Mouse (Mus musculus): ENCODE measurements around the gene Mark3.

Gene Mark3

DNA sequence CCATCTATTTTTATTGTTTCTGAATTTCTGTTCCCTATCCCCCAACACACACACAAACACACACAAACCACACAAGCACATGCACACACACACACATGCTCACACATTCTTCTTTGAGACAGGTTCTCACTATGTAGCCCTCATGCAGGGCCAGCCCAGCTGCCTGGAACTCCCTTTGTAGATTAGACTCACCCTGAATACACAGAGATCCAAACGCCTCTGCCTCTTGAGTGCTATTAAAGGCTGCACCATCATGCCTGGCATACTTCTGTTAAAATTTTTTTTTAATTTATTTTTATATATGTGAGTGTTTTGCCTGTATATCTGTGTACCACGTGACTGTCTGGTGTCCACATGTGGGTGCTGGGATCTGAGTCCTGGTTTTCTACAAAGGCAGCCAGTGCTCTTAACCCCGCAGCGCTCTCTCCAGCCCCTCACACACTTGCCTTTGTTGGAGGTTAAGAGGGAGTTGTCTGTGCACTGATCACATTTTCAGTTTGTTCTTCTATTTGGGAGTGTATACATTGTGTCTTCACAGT is 12.0 kb upstream of the Mark3 start:
- DNase-seq, result no peak

DNA sequence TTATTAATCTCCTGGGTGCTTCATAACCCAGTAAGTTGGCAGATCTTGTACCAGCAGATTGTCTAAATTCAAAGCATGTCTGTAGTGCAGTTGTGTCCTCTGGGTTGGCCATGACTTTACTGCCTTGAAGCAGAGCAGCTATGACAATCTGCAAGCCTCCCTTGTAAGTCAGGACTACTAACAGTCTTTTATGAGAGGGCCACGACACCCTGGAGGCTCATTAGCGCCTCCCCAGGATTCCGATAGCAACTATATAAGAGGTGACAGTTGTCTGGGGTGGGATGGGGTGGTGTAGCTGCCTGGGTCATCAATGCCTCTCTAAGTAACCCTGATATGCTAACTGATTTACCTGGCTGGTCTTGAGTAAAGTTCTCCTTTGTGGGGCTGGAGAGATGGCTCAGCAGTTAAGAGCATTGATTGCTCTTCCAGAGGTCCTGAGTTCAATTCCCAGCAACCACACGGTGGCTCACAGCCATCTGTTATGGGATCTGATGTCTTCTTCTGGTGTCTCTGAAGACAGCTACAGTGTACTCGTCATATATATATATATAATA is 11.2 kb upstream of the Mark3 start:
- no peak for DNase-seq

DNA sequence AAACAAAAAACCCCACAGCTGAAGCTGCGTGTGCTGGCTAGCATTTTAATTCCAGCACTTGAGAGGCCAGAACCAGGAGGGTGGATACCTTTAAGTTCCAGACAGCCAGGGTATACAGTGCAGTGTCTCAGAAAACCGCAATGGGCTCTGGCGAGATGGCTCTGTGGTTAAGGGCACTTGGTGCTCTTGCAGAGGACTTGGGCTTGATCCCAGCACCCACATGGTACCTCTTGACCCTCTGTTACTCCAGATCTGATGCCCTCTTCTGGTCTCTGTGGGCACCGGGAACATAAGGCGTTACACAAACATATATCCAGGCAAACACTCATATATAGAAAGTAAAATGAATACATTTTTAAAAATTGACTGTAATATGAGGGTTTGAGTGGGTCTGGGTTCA is 9.0 kb upstream of the Mark3 start:
- no peak for DNase-seq

DNA sequence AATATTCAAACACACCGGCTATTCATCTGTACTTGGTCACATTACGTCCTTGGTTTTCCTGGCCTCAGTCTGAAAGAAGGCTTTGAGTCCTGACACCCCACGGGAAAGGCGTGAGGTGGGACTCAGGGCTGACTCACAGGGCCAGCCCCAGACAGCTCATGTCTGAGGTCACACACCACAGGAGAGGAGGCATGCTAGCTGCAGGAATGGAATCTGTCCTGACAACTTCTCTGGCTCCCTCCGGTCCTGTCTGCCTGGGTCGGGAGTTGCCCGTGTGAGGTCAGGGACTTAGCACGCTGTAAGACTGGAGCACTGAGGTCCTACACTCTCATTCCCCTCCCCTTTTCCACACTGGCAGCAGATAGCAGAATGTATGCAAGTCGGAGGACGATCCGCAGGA is 5.5 kb upstream of the Mark3 start:
- DNase-seq, result no peak

DNA sequence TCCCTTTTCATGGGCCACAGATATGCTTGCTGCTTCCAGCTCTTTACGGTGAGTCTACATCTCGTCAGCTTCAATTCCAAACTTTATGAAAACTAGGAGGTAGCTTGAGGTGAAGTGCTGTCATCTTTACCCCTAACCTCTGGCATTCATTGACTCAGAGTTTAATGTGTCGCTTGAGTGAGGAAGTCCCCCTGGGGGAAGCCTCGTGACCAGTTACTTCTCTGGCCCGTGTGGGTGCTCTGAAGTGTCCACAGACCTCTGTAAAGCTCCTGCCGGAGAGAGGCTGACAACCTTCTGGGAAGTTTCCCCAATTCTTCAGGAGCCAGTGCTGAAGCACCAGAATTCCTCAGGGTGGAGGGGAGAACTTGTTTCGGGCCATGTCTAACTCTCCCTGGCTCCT is 1.9 kb upstream of the Mark3 start:
- DNase-seq, result no peak

DNA sequence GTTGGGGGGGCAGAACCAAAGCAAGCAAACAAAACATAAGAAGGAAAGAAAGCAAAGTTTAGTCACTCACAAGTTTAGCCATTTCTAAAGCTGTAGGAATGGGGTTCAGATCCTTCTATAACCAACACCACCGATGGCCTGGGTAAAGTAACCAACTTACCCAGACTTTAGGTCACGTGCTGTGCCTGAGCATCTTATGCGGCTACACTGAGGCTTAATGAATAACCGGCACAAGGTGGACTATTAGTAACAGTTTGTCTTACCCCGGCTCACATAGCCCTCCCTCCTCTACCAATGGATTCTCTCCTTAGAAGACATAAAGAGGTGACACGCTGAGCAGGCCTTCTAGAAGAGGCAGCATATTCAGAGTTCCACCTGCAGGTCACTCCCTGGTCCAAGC is 1.0 kb upstream of the Mark3 start:
- no peak for DNase-seq

DNA sequence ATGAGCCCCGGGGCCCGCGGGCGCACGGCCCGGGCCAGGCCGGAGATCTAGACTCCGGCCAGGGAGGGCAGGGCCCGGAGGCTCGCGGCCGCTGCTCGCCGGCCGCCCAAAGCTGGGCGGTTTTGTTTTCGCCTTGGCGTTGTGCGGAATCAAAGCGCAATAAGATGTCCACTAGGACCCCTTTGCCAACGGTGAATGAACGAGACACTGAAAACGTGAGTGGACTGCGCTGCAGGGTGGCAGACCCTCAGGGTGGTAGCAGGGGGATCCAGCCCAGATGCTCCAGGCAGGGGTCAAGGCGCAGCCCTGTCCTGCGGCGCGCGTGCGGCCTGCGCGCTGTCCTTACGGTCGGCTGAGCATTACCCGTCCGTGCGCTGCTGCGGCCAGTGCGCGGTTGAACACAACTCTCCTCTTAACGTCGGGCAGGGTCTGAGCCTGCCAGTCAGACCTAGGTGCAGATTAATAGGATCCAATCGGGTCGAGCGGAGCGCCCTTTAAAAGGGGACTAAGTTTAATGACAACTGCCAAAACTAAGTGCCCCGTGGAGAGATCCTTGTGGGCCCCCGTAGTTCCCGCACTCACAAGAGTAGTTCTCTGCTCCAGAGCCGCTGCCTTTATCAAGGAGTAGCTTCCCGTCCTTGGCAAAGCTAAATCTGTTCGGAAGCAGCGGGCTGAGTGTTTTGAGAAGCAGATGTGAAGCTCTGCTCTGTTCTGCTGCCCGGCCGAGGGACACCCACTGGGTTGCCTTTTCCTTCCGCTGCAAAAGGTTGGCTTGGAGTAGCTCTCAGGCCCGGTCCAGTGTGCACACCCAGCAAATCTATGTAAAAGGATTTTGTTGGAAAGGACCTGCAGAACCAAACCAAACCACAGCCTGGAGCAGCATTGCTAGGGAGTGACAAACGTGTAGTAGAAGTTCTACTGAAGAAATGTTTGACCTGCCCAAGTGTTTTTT is 840 bp downstream of the Mark3 start:
- peak; percentile 72 for DNase-seq

DNA sequence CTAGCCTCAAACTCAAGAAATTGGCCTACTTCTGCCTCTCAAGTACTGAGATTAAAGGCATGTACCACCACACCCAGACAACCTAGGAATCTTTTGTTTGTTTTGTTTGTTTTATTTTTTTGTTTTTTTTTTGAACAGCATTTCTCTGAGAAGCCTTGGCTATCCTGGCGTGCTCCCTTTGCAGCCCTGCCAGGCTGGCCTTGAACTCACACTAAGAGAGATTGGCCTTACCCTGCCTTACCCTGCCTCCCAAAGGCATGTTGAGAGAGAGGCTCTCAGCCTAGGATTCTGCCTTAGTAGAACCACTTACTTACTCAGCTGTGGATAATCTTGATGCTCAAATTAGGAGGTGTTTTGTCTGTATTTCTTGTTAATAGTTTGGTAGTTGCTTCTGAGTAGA is 8.7 kb downstream of the Mark3 start:
- DNase-seq, result no peak

DNA sequence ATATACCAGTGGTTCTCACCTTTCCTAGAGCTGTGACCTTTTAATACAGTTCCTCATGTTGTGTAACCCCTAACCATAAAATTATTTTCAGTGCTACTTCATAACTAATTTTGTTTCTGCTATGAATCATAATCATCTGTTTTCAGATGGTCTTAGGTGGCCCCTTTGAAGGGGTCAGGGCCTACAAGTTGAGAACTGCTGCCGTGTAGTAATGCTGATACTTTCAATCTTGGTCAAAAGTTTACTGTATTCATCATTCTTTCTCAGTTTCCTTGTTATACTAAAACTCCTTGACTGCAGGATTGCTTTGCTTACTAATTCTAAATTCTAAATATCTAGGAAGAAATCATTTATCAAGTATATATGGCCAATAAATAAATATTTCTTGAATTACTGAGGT is 10.1 kb downstream of the Mark3 start:
- DNase-seq, result no peak

DNA sequence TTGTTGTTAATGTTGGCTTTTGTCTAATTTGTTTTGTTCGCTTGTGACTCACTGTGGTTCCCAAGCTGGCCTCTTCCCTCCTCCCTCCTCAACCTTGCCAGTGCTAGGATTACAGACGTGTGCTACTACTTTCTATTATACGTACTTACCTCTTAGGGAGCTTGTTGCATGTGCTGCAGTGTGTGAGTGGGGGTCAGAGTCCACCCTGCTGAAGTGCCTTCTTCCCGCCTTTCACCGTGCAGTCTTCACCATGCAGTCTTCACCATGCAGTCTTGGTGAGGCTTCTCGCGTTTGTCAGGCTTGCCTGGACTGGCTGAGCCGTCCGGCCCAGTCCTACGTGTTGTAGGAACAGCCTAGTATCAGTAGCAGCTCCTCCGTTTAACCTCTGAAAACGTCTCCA is 12.9 kb downstream of the Mark3 start:
- DNase-seq, result no peak

DNA sequence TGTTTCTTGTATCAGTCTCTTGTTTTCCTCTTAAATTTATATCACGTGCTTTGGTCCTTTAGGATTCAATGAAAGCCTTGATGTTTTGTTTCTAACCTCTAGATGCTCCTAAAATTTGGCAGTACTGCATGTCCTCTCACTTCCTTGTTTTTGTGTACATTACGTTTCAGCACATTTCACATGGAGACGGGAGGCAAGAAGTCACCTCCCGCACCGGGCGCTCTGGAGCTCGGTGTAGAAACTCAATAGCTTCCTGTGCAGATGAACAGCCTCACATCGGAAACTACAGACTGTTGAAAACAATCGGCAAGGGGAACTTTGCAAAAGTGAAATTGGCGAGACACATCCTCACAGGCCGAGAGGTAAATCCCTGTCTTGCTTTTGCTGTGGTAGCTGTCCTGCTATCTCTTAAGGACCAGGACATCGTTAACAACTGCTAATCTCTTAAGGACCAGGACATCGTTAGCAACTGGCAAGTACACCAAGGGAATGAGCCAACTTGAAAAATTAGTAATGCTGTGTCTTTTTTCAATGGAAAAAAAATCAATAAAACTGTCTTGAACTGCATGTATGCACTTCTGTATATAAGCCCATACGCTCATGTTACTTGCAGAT is 18.2 kb downstream of the Mark3 start:
- no peak for DNase-seq

DNA sequence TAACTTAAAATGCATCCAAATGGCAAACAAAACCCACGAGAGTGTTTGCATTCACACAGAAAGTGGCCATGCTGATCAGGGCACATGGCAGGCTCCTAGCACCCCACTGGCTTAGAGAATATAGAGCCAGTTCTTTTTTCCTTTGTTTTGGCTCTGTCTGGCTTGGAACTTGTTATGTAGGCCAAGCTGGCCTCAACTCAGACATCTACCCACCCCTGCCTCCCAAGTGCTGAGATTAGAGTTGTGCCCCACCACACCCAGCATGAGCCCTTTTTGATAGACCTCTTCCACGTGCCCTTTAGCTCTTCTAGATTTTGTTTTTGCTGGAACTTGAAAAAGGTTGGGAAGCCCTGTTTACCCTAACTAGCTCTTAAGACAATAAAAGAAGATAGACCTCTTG is 19.5 kb downstream of the Mark3 start:
- DNase-seq, result no peak

DNA sequence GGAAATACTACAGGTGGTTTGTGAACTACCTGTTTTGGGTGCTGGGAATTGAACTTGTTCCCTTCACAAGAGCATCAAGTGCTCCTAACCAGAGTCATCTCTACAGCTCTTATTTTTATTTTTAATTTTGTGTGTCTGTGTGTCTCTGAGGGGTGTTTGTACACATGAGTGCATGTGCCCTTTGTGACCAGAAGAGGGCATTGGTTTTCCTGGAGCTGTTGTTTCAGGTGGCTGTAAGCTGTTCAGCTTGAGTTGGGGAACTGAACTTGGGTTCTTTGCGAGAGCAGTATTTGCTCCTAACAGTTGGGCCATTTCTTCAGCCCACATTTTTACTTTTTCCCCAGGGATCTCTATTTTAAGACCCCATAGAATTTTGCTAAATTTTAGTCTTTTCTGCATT is 23.0 kb downstream of the Mark3 start:
- DNase-seq, result no peak

DNA sequence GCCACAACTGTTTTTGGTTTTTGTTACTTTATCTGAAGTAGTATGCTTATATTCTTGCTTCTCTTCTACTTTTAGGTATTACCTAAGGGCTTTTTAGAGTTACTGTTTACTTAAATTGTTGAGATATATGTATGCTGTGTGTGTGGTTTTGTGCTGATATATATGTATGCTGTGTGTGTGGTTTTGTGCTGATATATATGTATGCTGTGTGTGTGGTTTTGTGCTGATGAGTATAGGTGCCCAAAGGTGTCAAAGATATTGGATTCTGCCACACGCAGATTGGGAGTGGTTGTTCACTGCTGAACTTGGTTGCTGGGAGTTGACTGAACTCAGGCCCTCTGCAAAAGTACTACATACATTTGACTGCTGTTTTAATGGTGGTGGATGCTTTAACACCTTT is 24.6 kb downstream of the Mark3 start:
- no peak for DNase-seq

DNA sequence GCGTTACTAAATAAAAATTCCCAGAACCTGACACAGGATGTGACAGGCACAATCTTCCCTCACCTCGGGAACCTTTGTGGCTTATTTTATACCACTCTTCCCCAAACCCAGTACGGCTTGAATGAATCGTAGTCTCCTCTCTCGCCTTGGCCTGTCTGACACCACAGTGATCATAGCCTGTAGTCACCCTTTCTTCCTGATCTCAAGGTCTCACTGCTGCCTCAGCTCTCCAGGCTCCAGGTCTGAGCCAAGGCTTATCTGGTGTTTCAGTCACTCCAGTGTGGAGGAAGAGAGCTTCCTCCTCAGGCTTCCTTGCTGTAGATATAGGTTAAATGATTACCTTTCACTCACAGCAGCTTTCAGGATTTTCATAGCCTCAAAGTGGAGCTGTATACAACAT is 25.3 kb downstream of the Mark3 start:
- DNase-seq, result no peak

DNA sequence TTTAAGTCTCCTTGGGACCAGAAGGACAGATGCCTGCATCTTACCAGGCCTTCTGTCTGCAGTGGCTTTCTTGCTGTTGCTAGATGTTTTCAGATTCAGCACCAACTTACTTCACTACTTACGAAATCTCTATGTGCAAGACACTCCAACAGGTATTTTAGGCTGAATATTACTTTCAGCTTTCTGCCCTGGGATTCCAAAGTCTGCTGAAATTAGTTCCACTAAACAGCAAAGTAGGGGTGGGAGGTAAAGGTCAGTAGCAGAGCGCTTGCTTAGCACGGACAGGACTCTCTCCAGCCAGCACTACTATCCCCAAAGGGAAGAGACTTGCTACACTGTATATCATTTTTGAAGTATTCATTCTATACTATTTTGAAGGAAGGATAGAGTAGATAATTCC is 29.5 kb downstream of the Mark3 start:
- DNase-seq, result no peak

DNA sequence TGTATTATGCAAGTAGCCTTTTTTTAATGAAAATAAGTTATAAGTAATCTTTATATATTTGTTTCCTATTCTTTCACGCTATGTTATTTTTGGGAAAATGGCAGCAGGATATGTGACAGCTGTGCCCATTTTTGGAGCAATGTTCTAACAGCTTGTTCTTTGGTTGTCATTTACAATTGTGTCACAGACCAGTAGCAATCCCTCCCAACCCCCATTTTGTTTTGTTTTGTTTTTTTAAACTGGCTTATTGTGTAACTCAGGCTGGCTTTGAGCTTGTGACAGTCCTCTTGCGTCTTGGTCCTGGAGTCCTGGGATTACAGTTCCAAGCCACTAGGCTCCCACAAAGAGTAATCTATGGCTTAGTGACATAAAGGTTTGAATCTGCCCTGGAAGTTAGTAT is 31.3 kb downstream of the Mark3 start:
- no peak for DNase-seq

DNA sequence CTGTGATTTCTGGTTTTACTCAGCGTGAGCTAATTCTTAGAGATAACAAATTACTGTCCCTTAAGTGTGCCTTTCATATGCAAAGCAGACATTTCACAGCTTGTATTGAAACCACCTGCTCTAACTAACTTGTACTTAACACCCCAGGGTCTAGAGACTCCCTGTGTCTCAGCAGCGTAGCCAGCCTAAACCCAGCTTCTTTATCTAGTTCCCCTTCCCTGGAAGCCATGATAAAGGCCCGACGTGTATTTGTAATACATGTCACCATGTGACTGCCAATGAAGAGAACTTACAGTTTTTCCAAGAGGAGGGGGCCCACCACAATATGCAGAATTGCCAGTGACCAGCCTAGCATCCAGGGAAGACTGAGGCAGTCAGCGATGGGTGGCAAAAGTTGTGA is 33.7 kb downstream of the Mark3 start:
- no peak for DNase-seq

DNA sequence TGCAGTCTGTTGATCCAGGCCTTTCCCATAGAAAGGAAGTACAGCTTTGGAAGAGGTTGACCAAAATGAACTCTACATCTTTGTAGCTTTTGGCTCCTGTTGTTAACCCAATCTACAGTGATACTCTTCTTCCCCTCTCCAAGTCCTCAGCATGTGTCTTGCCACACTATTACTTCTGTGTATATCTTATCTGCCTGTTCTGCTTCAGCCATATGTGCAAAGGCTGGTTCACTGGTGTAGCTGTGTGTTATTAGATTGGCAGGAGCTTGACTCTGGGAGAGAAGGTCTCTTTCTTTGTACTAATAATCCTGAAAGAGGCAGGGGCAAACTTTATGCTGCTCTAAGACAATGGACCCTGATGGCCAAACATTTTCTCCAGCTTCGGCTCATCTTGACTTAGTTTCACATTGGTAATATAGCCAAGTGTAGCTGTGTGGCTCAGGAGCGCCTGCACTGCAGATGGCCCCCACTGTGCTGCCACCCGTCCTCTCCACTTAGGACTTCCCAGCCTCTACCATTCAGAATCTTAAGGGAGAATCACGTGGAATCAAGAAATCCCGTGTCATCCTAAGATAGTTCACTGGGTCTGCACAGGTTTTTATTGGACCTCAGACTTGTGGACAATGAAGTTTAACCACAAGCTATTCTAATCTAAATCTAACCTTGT is 40.3 kb downstream of the Mark3 start:
- no peak for DNase-seq

DNA sequence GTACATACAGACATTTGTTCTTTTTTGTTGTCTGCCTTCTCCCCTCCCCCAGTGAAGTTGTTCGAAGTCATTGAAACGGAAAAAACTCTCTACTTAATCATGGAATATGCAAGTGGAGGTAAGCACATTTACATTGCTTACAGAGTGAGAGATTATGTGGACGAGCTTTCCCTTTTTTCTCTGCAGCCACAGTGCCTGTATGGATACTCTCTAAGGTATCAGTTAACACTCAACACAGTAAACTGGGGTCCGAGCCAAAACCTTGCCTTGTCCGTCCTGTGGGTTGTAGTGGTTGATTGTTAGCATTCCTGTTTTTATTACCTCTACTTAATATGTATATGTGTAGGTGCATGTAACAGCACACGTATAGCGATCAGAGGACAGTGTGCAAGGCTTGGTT is 43.9 kb downstream of the Mark3 start:
- DNase-seq, result no peak

DNA sequence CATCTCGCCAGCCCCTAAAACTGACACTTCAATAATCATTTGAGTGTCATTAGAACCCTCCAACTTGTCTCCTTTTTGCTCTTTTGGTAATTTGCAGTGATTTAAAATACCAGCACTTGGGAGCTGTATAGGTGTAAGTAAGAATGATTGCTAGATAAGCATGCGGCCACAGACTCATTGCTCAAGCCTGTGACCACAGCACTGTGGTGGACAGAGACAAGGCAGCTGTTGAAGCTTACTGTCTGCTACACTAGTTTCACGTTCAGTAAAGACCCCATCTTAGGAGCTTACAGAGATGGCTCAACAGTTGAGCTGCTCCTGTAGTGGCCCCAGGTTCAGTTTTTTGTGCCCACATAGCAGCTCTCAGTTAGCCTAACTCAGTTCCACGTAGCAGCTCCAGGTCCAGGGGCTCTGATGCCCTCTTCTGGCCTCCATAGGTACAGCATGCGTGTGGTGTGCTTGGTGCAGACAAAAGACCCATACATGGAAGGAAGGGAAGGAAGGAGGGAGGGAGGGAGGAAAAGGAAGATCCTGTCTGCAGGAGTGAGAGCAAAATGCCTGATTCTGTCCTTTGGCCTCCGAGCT is 73.8 kb downstream of the Mark3 start:
- peak; percentile 76 for DNase-seq

DNA sequence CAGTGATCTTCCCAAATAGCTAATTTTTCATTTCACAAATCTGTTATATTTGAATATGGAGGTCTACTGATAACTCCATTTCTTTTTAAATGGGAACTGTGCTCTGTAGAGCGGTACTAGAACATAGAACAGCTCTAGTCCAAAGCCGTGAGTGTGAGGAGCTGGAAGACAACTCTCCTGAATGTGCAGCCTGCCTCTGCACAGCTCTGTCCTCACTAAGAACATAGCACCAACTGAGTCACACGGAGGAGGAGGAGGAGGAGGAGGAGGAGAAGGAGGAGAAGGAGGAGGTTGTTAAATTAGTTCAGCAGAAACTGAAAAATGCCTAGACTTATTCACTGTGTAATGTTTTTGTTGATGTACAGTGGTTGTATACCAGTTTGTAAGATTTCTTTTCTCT is 78.6 kb downstream of the Mark3 start:
- DNase-seq, result no peak

DNA sequence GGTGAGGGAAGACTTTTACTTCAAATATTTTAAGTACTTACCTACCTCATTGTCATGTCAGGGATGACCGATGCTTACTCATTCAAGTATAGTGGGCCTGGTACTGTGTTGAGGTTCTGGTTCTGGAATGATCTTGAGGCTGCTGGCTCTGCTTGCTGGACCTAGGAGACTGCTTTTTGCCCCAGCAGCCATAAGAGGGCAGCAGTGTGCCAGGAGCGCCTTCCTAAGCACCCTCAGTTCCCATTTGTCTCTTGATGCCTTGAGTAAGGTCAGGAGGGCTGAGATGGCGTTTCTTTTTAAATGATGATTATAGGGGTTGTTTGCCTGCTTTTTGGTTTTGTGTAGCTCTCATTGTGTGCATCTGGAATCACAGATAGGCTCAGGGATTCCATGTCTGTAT is 79.1 kb downstream of the Mark3 start:
- peak; percentile 76 for DNase-seq

Measured in embryo, embryonic 11 days (tissue).